Mouse (Mus musculus): ENCODE measurements around the gene Map6d1. TPM values are rescaled to one million over a fixed set of nuclear protein-coding genes. Genes with fewer than 3 reads are reported as not detected.

The Map6d1 gene
- polyA plus RNA-seq, 1 experiment from 2014 or later, result 0.07 TPM

DNA sequence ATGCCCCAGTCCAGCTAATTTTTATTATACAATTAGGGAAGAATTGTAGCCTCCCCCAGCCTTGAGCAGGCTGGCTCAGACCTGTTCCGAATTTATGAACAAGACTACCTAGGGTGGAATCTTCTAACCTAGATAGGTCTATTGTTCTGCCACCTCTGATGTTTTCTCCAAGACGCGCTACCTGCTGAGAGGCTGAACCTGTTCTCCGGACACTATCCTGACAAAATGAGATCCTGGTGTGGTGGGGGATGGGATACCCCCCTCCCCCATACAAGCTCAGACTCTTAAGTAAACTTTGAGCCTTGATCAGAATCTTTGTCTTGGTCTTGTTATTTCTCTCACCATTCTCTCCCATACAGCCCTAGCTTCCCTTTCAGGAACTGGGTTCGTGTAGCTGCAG lies 16.8 kb upstream of the Map6d1 start:
- TF ChIP-seq CTCF (IDR thresholded peaks at IDR 0.05) (no peak), EP300 (IDR thresholded peaks at IDR 0.05) (no peak)
- H3K4me2 ChIP-seq (replicated peaks; ENCODE audit: low read depth, low read length), result no peak overlapping the region
- 71% methylated on average over 5 of the region's 5 CpGs for WGBS
- H3K27ac ChIP-seq (ENCODE audit: low read length), result no peak overlapping the region
- no peaks in the 10 kb centered on the region for H3K9me3 ChIP-seq (ENCODE audit: low read length)
- H3K9ac ChIP-seq (replicated peaks; ENCODE audit: low read depth), result no peak overlapping the region
- no peak for DNase-seq (ENCODE audit: low spot score)
- ATAC-seq, result no peak
- no peaks in the 10 kb centered on the region for H3K4me1 ChIP-seq (ENCODE audit: insufficient read depth, low read depth, low read length)
- H3K36me3 ChIP-seq (ENCODE audit: insufficient read depth, low read length), result no peaks in the 10 kb centered on the region
- no peaks in the 10 kb centered on the region for H3K27me3 ChIP-seq (replicated peaks; ENCODE audit: insufficient read depth, low read length)
- H3K4me3 ChIP-seq (ENCODE audit: low read depth, low read length), result no peak overlapping the region

DNA sequence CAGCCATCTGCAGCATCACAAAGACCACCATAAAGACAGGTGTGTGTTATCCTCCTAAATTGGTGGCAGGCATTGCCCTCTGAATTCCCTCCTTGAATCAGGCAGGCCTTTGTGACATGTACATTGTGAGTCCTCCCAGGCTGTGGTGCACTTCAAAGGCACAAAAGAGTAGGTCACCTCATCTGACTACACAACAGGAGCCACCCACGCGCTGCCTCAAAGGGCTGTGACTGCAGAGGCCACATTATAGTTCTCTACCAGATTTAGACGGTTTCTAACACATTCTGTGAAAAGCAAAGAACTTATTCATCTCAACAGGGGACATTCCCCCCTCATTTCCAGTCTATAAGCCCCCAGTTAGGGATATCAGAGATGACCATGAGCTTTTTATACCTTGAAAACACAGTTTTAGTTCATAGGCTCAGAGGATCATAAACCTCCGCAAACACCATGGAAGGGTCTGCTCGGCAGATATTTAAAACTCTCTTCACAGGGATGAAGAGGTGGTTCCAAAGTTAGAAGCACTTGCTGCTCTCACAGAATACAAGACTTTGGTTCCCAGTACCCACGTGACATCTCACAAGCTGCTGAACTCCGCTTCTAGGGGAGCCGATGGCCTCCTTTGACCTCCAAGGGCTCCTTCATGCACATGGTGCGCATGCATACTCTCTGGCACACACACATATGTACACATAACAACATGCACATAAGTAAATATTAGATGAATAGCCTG lies 7.5 kb upstream of the Map6d1 start:
- H3K4me2 ChIP-seq (replicated peaks; ENCODE audit: low read depth, low read length), result no peak overlapping the region
- no peaks in the 10 kb centered on the region for H3K36me3 ChIP-seq (ENCODE audit: insufficient read depth, low read length)
- no peaks in the 10 kb centered on the region for H3K4me1 ChIP-seq (ENCODE audit: insufficient read depth, low read depth, low read length)
- H3K9ac ChIP-seq (replicated peaks; ENCODE audit: low read depth), result no peak overlapping the region
- WGBS, result 80% methylated on average over 9 of the region's 9 CpGs
- H3K27ac ChIP-seq (ENCODE audit: low read length), result no peak overlapping the region
- no peaks in the 10 kb centered on the region for H3K9me3 ChIP-seq (ENCODE audit: low read length)
- DNase-seq (ENCODE audit: low spot score), result no peak
- TF ChIP-seq CTCF (IDR thresholded peaks at IDR 0.05), result no peak
- TF ChIP-seq EP300 (IDR thresholded peaks at IDR 0.05), result no peak
- no peak overlapping the region for H3K4me3 ChIP-seq (ENCODE audit: low read depth, low read length)
- no peaks in the 10 kb centered on the region for H3K27me3 ChIP-seq (replicated peaks; ENCODE audit: insufficient read depth, low read length)
- no peak for ATAC-seq

DNA sequence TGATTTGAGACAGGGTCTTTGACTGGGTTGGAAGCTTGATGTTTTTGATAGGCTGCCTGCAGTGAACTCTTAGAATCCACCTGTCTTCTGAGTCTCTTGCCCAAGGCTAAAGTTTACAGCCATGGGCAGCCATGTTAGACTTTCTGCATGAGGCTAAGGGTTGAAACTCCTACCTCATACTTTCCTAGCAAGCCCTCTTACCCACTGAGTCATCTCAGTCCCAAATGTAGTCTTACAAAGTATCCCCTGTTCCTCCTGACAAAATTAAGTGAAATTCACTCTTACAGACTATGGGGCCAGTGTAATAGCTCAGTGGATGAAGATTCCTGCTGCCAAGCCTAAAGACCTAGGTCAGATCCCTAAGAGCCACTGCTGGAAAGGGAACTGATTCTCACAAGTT lies 5.9 kb upstream of the Map6d1 start:
- no peak overlapping the region for H3K27ac ChIP-seq (ENCODE audit: low read length)
- no peak for DNase-seq (ENCODE audit: low spot score)

DNA sequence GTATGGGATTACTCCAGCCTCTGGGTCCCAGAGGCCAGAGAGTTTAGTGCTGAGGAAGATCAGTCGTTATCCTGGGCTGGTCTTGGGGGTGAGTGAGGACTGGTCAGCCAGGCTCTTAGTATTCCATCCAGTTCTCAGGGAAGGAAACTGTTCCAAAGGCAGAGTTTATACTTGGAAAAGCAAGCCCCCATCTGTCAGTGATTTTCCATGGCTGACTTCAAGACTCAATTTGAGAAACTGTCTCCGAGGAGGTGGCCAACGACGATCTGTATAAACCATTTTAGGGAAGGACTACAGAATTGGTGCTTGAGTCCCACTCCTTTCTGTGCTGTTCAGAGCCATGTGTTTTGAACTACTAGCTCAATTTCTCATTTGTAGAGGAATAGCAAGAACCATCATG lies 2.5 kb downstream of the Map6d1 start:
- H3K4me1 ChIP-seq (ENCODE audit: insufficient read depth, low read depth, low read length), result 0 out of 2 replicates have a peak, but pooled peaks cover 3% of the 10 kb centered on the region
- H3K9me3 ChIP-seq (ENCODE audit: low read length), result no peaks in the 10 kb centered on the region
- 75% methylated on average over 4 of the region's 4 CpGs for WGBS

More for the DNA sequence above, 5.9 kb upstream of the Map6d1 start:
- no peak for ATAC-seq
- Histone ChIP-seq H3K4me3 (ENCODE audit: low read depth, low read length) (no peak overlapping the region), H3K36me3 (ENCODE audit: insufficient read depth, low read length) (no peaks in the 10 kb centered on the region), H3K27me3 (replicated peaks; ENCODE audit: insufficient read depth, low read length) (no peaks in the 10 kb centered on the region), H3K9me3 (ENCODE audit: low read length) (no peaks in the 10 kb centered on the region), H3K4me1 (ENCODE audit: insufficient read depth, low read depth, low read length) (no peaks in the 10 kb centered on the region), H3K9ac (replicated peaks; ENCODE audit: low read depth) (no peak overlapping the region), H3K4me2 (replicated peaks; ENCODE audit: low read depth, low read length) (no peak overlapping the region)
- TF ChIP-seq EP300 (IDR thresholded peaks at IDR 0.05), result no peak
- TF ChIP-seq CTCF (IDR thresholded peaks at IDR 0.05), result no peak

DNA sequence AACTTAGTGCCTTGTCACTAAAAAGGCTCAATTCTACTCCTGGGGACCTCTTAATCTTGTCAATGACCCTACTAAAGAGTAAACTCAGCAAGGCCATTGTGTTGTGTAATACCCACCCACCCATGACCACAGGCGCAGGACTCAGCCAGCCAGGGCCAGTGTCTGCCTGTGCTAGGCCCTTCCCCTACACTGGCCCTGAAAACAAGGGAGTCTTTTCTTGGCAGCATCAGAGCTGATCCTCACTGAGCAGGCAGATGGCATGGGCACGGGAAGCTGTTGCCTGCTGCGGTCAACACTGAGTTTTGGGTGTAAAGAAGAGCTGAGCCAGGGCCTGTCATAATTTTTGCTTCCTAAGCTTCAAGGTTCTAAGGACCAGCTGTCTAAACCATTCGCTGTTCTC lies 3.7 kb downstream of the Map6d1 start:
- Histone ChIP-seq H3K4me1 (ENCODE audit: insufficient read depth, low read depth, low read length) (0 out of 2 replicates have a peak, but pooled peaks cover 3% of the 10 kb centered on the region), H3K36me3 (ENCODE audit: insufficient read depth, low read length) (no peaks in the 10 kb centered on the region), H3K9ac (replicated peaks; ENCODE audit: low read depth) (0 out of 2 replicates have a peak overlapping the region, but pooled peaks have one; percentile 5), H3K9me3 (ENCODE audit: low read length) (no peaks in the 10 kb centered on the region), H3K27ac (ENCODE audit: low read length) (no peak overlapping the region), H3K27me3 (replicated peaks; ENCODE audit: insufficient read depth, low read length) (no peaks in the 10 kb centered on the region), H3K4me3 (ENCODE audit: low read depth, low read length) (no peak overlapping the region), H3K4me2 (replicated peaks; ENCODE audit: low read depth, low read length) (no peak overlapping the region)
- DNase-seq (ENCODE audit: low spot score) (no peak), ATAC-seq (no peak)
- 74% methylated on average over 4 of the region's 4 CpGs for WGBS
- TF ChIP-seq EP300 (IDR thresholded peaks at IDR 0.05) (no peak), CTCF (IDR thresholded peaks at IDR 0.05) (no peak)

More for the DNA sequence above, 2.5 kb downstream of the Map6d1 start:
- no peaks in the 10 kb centered on the region for H3K27me3 ChIP-seq (replicated peaks; ENCODE audit: insufficient read depth, low read length)
- no peak overlapping the region for H3K4me2 ChIP-seq (replicated peaks; ENCODE audit: low read depth, low read length)
- no peak overlapping the region for H3K4me3 ChIP-seq (ENCODE audit: low read depth, low read length)
- TF ChIP-seq EP300 (IDR thresholded peaks at IDR 0.05), result no peak
- TF ChIP-seq CTCF (IDR thresholded peaks at IDR 0.05), result no peak
- no peak for DNase-seq (ENCODE audit: low spot score)
- ATAC-seq, result no peak
- H3K27ac ChIP-seq (ENCODE audit: low read length), result no peak overlapping the region
- H3K36me3 ChIP-seq (ENCODE audit: insufficient read depth, low read length), result no peaks in the 10 kb centered on the region
- H3K9ac ChIP-seq (replicated peaks; ENCODE audit: low read depth), result no peak overlapping the region

DNA sequence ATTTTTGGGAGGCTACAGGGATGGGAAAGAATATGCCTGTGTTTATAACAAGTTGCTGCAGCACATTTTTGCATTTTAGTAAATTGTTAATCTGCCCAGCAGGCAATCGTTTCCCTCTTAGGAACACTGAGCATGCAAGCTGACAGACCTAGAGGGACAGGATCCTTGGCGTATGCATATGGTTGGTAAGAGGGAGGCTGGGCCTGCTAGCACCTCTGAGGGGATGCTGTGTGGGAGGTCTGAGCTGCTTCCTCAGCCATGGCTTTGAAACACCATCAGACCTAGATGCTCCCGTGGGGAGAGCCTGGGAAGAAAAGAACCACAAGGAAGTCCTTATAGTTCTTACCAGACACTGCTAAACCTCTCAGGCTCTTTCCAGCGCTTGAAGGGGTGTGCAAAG lies 6.8 kb downstream of the Map6d1 start:
- no peak overlapping the region for H3K4me2 ChIP-seq (replicated peaks; ENCODE audit: low read depth, low read length)
- H3K27ac ChIP-seq (ENCODE audit: low read length), result no peak overlapping the region
- H3K27me3 ChIP-seq (replicated peaks; ENCODE audit: insufficient read depth, low read length), result no peaks in the 10 kb centered on the region
- no peak for ATAC-seq
- 56% methylated on average over 4 of the region's 4 CpGs for WGBS
- no peaks in the 10 kb centered on the region for H3K4me1 ChIP-seq (ENCODE audit: insufficient read depth, low read depth, low read length)
- no peak overlapping the region for H3K9ac ChIP-seq (replicated peaks; ENCODE audit: low read depth)
- H3K4me3 ChIP-seq (ENCODE audit: low read depth, low read length), result no peak overlapping the region
- H3K36me3 ChIP-seq (ENCODE audit: insufficient read depth, low read length), result peaks cover 6% of the 10 kb centered on the region; the same call in 1 of the 2 replicates
- H3K9me3 ChIP-seq (ENCODE audit: low read length), result no peaks in the 10 kb centered on the region
- TF ChIP-seq CTCF (IDR thresholded peaks at IDR 0.05) (no peak), EP300 (IDR thresholded peaks at IDR 0.05) (no peak)
- DNase-seq (ENCODE audit: low spot score), result no peak
